Mouse (Mus musculus) kidney, embryonic 15.5 days (tissue): ENCODE data around the gene Cox19. TPM values are rescaled to one million over a fixed set of nuclear protein-coding genes. Genes with fewer than 3 reads are reported as not detected.
A peak's percentile ranks its signal among the peaks of the same experiment; 100 is the strongest.

ENCODE experiments used
- ATAC-seq: fragments of 200-750 bp; cut with Nextera tagmentation; replicated peaks from 2 replicates; pipeline ENCODE4 v1.8.0; 2017; ENCODE audit warnings: moderate TSS enrichment; ENCODE audit not compliant: low FRiP score
- H3K27ac ChIP-seq: fragments of 300-500 bp; sonication (generic); 2 replicates; pipeline ENCODE4 v1.5.1; 2015; ENCODE audit warnings: mild to moderate bottlenecking, inconsistent platforms
- H3K27me3 ChIP-seq: fragments of 300-500 bp; sonication (generic); 2 replicates; pipeline ENCODE4 v1.6.1; 2015; ENCODE audit warnings: inconsistent platforms
- H3K36me3 ChIP-seq: fragments of 300-500 bp; sonication (generic); 2 replicates; pipeline ENCODE4 v1.6.1; 2015; ENCODE audit warnings: inconsistent platforms
- H3K4me1 ChIP-seq: fragments of 300-500 bp; sonication (generic); 2 replicates; pipeline ENCODE4 v1.6.1; 2015; ENCODE audit warnings: inconsistent platforms
- H3K4me2 ChIP-seq: fragments of 300-500 bp; sonication (generic); 2 replicates; pipeline ENCODE4 v1.6.1; 2015; ENCODE audit warnings: moderate library complexity, mild to moderate bottlenecking, inconsistent platforms
- H3K4me3 ChIP-seq: fragments of 300-500 bp; sonication (generic); replicated peaks from 2 replicates; pipeline ENCODE4 v1.5.1; 2015; ENCODE audit warnings: mild to moderate bottlenecking, inconsistent platforms
- H3K9ac ChIP-seq: fragments of 300-500 bp; sonication (generic); 2 replicates; pipeline ENCODE4 v1.6.1; 2015; ENCODE audit warnings: mild to moderate bottlenecking, inconsistent platforms
- H3K9me3 ChIP-seq: fragments of 300-500 bp; sonication (generic); replicated peaks from 2 replicates; pipeline ENCODE4 v1.6.1; 2016; ENCODE audit warnings: inconsistent platforms
- WGBS: fragments of 180-500 bp; shearing (Covaris S2); methylation state at CpG from one replicate; pipeline ENCODE4 v1.1.7; 2015; ENCODE audit warnings: mixed read lengths; 5-methylcytosine and 5-hydroxymethylcytosine counted together
- polyA plus RNA-seq: library from polyadenylated mRNA; unstranded; fragments of >200 nt; fragmentation: Nextera tagmentation; extraction: Ambion mirVana; gene quantifications from 2 replicates; pipeline ENCODE4 v1.2.1, GENCODE M21; 2015

Gene Cox19
- polyA plus RNA-seq, 1 experiment from 2014 or later: 96.2 TPM

DNA sequence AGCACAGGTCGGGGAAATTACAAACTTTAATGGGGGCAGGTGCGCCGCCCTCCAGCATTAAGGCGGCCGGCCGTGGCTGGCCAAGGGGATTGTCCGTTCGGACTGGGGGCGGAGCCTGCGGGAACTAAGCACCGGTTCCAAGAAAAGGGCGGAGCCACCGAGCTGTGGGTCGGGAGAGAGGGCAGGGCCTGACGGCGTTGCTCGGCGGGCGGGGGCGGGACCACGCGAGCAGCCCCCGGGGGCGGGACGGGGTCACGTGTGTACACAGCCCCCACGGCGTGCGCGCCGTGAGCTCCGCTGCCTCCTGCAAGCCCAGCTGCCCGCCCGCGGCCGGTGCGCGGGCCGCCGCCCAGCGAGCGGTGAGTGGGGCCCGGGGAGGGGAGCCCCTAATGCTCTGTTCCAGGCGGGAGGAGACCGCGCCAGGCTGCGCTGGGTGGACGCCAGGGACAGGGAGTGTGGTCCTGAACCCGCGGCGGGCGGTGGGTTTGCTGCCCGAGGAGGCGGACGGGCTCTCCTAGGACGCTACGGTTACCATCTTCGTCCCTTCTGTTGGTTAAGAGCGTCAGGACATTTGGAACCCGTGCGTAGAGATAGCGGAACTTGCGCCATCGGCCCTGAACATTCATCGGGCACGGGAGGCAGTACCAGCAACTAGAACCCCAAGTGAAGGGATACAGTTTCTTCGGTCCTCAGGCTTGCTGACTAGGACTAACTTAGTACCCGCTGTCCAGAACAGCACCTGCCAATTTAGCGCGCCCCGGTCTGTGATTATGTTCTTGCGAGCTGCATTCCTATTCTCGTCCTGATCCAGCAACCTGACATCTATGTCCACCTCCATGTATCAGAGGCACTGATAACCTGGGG, 29.4 kb upstream of the Cox19 start:
- Histone ChIP-seq H3K4me1 (peaks cover 88% of the 10 kb centered on the region), H3K9ac (peak overlapping the region; percentile 68), H3K9me3 (no peaks in the 10 kb centered on the region), H3K4me2 (peak overlapping the region; percentile 93), H3K27ac (peak overlapping the region; percentile 93), H3K27me3 (no peaks in the 10 kb centered on the region), H3K36me3 (no peaks in the 10 kb centered on the region), H3K4me3 (peak overlapping the region; percentile 71)
- 2% methylated on average over 73 of the region's 73 CpGs for WGBS
- ATAC-seq: peak; percentile 87

DNA sequence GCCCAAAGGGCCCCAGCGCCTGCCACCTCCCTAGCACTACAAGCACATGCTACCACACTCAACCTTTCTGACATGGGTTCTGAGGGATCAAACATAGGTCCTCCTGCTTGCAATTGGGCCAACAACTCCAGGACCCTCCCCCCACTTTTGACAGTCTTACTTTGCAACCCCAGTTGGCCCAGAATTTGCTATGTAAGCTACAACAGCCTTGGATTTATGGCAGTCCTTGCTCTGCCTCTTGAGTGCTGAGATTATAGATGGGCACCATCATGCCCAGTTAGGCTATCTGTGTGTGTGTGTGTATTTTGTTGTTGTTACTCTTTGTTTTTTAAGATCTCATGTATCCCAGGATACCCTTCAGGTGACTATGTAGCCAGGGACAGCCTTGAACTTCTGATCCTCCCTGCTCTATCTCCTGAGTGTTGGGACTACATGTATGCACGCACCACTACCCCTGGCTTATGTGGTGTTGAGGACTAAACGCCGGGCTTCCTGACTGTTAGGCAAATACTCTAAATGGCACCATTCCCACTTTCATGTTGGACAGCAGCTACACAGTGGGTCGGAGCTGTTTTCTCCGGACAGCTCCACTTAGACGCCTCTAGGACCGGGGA, 28.7 kb upstream of the Cox19 start:
- H3K36me3 ChIP-seq: no peaks in the 10 kb centered on the region
- WGBS: 16% methylated on average over 8 of the region's 8 CpGs

DNA sequence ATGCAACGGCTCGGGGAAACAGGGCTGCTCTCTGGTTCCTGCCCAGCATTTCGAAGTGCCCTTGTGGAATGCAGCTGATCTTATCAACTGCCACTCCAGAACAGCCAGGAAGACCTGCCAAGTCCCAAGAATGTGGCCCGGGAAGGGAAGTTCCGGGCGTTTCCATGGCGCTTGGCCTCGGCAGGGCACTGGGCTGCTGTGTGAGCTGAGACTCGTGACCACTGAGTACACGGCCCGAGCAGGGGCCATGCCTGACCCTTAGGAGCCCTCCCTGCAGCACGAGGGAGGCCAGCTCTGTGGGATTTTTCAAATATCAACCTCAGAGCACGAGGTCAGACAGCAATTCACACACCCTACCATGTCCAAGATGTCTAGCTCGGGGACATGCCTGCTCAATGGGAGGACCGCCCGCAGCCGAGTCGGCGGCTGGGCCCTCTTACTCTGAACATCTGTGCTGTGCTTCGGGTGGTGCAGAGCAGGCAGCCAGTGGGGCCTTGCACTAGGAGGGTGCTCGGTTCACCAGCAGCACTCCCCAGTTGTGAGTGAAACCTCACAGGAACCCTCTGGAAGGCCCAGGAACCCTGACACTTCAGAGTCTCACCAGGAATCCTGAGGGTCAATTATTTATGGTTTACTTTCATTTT, 27.9 kb upstream of the Cox19 start:
- H3K27me3 ChIP-seq: no peaks in the 10 kb centered on the region
- H3K9ac ChIP-seq: no peak overlapping the region
- peak overlapping the region; percentile 93 for H3K27ac ChIP-seq
- ATAC-seq: peak; percentile 31; the same call in 1 of the 2 replicates
- 31% methylated on average over 21 of the region's 21 CpGs for WGBS
- H3K4me1 ChIP-seq: peaks cover 79% of the 10 kb centered on the region
- H3K4me2 ChIP-seq: peak overlapping the region; percentile 93; the same call in 1 of the 2 replicates
- no peak overlapping the region for H3K4me3 ChIP-seq
- H3K9me3 ChIP-seq: no peaks in the 10 kb centered on the region
- no peaks in the 10 kb centered on the region for H3K36me3 ChIP-seq

More for the DNA sequence above, 28.7 kb upstream of the Cox19 start:
- H3K27me3 ChIP-seq: no peaks in the 10 kb centered on the region
- H3K4me2 ChIP-seq: peak overlapping the region; percentile 93
- H3K27ac ChIP-seq: peak overlapping the region; percentile 93
- no peak overlapping the region for H3K9ac ChIP-seq
- ATAC-seq: no peak
- H3K4me3 ChIP-seq: peak overlapping the region; percentile 71
- peaks cover 80% of the 10 kb centered on the region for H3K4me1 ChIP-seq
- H3K9me3 ChIP-seq: no peaks in the 10 kb centered on the region

DNA sequence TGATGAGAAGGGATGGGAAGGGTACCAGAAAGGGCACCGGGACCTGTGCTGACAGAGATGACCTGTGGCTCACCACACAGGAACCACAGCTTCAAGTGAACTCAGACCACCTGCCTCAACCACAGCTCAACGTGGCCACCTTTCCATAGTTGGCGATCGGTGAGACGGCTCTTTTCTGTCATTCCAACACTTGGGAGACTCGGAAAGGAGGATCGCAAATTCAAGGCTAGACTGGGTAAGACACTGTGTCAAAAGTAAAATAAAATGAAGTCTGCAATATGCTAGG, 27.0 kb upstream of the Cox19 start:
- no peak for ATAC-seq
- Histone ChIP-seq H3K9ac (no peak overlapping the region), H3K27me3 (no peaks in the 10 kb centered on the region), H3K9me3 (no peaks in the 10 kb centered on the region), H3K4me1 (peaks cover 77% of the 10 kb centered on the region), H3K4me2 (no peak overlapping the region), H3K27ac (peak overlapping the region; percentile 93), H3K4me3 (no peak overlapping the region), H3K36me3 (no peaks in the 10 kb centered on the region)
- WGBS: 80% methylated on average over 7 of the region's 7 CpGs

DNA sequence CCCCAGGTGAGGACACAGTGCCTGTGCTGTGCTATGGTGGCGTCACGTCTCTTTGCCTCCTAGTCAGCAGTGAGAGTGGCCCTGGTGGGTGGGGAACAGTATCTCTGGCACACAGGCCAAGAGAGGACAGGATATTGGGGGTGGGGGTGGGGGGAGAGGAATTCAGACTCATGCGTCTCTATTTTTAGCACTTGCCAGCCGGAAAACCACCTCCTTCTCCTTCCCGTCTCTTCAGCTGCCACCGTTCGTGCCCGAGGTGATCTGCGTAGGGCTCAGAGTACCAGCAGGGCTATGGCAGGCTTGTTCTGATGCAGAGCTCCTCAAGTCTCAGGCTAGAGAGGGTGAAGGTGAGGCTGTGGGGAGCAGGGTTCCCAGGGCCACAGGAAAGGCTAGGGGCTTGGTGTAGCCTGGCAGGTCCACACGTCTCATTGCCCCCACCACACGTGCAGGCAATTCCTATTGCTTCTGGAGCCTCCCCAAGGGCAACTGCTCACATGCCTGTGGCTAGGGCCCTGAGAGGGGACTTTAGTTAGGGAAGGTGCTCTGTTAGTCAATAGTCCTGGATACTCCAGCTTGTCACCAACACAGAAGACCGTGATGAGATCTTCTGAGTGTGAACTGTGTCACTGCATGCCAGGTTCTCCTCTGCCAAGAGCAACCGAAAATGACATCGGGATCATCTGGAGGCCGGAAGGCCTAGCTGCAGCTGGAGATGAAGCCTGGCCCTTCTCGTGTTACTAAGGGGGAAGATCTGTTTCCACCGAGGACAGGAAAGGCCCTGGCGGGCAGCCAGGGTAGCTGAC, 26.5 kb upstream of the Cox19 start, which contains the start of gene Gpr146:
Gpr146 (plus strand) TSS at position 230 of the 803 bp plus-strand sequence.
- H3K4me2 ChIP-seq: no peak within 1 kb of the TSS
- H3K9me3 ChIP-seq: no peaks in the 10 kb centered on the region
- 45% methylated on average over 18 of the region's 18 CpGs for WGBS
- no peak within 1 kb of the TSS for H3K4me3 ChIP-seq
- no peaks in the 10 kb centered on the region for H3K36me3 ChIP-seq
- H3K9ac ChIP-seq: 0 out of 2 replicates have a peak within 1 kb of the TSS, but pooled peaks have one; percentile 11
- no peaks in the 10 kb centered on the region for H3K27me3 ChIP-seq
- H3K27ac ChIP-seq: peak within 1 kb of the TSS; percentile 93
- peaks cover 77% of the 10 kb centered on the region for H3K4me1 ChIP-seq
- no peak for ATAC-seq

DNA sequence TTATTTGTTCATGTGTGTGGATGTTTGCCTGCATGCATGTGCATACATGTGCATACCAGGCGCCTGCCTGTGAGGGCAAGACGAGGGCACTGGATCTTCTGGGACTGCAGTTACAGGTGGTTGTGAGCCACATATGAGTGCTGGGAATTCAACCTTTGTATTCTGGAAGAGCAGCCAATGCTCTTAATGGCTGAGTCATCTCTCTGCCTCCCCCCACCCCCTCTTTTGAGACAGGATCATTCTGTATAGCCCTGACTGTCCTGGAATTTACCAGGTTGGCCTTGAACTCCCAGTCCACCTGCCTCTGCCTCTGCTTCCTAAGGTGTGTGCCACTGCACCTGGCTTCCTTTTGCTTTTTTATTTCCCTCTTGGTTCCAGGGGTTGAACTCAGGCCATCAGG, 23.6 kb upstream of the Cox19 start:
- ATAC-seq: no peak
- WGBS: 90% methylated on average over 2 of the region's 2 CpGs
- no peak overlapping the region for H3K4me2 ChIP-seq
- H3K27me3 ChIP-seq: no peaks in the 10 kb centered on the region
- H3K36me3 ChIP-seq: no peaks in the 10 kb centered on the region
- H3K4me3 ChIP-seq: no peak overlapping the region
- 0 out of 2 replicates have a peak overlapping the region, but pooled peaks have one; percentile 10 for H3K27ac ChIP-seq
- no peak overlapping the region for H3K9ac ChIP-seq
- H3K9me3 ChIP-seq: no peaks in the 10 kb centered on the region
- H3K4me1 ChIP-seq: peaks cover 79% of the 10 kb centered on the region

DNA sequence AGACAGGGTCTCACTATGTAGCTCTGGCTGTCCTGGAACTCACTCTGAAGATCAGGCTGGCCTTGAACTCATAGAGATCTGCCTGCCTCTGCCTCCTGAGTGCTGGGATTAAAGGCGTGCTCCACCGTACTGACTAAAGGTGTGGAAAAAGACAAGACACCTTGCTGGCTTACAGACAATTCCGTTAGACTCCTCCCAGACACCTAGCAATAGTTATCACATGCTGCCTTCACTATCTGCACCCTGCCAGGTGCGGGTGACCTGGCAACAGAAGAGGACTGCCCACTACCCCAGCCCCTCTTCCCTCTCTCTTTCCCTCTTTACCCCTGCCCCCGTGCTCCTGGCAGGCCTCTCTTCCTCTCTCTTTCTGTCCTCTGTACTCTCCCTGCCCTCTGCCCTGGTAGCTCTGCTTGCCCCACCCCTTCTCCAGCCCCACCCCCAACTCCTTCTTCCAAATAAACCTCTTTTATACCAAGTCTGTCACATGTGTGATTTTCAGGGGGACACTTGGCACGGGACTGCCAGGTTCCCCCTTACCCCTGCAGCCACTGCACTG, 22.7 kb upstream of the Cox19 start:
- Histone ChIP-seq H3K4me2 (no peak overlapping the region), H3K27me3 (no peaks in the 10 kb centered on the region), H3K9me3 (no peaks in the 10 kb centered on the region), H3K4me3 (no peak overlapping the region), H3K9ac (no peak overlapping the region), H3K36me3 (no peaks in the 10 kb centered on the region), H3K4me1 (peaks cover 77% of the 10 kb centered on the region), H3K27ac (0 out of 2 replicates have a peak overlapping the region, but pooled peaks have one; percentile 10)
- no peak for ATAC-seq
- 82% methylated on average over 6 of the region's 6 CpGs for WGBS

DNA sequence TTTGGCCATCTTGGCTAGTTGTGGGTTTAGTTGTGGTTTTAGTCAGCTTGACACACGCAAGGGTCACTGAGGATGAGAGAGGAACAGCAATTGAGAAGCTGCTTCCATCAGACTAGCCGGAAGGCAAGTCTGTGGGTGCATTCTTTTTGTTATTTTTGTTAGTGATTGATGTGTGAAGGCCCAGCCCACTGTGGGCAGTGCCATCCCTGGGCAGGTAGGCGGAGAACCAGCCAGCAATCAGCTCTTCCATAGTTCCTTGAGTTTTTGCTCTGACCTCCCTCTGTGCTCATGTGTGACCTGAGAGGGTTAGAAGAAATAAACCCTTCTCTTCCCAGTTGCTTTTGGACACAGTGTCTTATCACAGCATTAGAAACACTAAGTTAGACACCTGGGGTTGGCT, 21.9 kb upstream of the Cox19 start:
- 78% methylated on average over 3 of the region's 3 CpGs for WGBS
- no peaks in the 10 kb centered on the region for H3K36me3 ChIP-seq
- no peak overlapping the region for H3K9ac ChIP-seq
- H3K4me3 ChIP-seq: no peak overlapping the region
- H3K4me1 ChIP-seq: peaks cover 74% of the 10 kb centered on the region
- H3K9me3 ChIP-seq: no peaks in the 10 kb centered on the region
- no peaks in the 10 kb centered on the region for H3K27me3 ChIP-seq
- no peak for ATAC-seq
- no peak overlapping the region for H3K4me2 ChIP-seq
- peak overlapping the region; percentile 83; the same call in 1 of the 2 replicates for H3K27ac ChIP-seq

DNA sequence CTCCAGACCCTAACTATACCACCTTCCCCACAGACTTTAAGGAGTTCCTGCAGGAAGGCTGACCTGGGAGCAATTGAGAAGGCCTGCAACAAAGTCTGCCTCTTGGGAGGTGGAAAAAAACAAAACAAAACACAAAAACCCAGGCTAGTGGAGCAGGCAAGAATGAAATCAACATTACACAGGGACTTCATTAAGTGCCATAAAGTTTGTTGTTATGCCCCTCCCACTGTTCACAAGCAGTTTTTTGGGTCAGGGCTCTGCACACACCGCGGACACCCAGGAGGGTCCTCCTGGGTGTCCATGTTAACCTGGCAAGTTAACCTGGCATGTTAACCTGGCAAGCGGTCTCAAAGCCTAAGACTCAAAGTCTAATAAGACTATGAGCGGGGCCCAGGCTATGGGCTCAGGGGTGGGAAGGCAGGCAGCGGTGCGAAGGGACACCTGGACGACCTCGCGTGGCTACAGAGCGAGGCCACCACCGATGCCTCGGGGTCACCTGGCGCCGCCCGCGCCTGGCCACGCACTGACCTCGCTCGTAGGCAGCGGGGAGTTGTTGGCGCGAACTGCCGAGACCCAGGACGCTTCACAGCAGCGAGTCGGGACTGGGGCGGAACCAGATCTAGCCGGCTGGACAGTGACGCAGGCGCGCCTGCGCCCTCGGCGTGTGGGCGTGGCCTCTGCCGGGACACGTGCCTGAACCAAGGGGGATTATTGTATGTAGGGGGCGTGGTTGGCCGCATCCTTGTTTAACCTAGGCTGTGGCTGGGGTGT, 20.6 kb upstream of the Cox19 start:
- under 1% methylated on average over 39 of the region's 39 CpGs for WGBS
- Histone ChIP-seq H3K36me3 (no peaks in the 10 kb centered on the region), H3K4me3 (peak overlapping the region; percentile 51), H3K9me3 (no peaks in the 10 kb centered on the region), H3K9ac (peak overlapping the region; percentile 68), H3K4me1 (peaks cover 61% of the 10 kb centered on the region), H3K27me3 (no peaks in the 10 kb centered on the region), H3K27ac (peak overlapping the region; percentile 83), H3K4me2 (peak overlapping the region; percentile 68)
- ATAC-seq: peak; percentile 92

DNA sequence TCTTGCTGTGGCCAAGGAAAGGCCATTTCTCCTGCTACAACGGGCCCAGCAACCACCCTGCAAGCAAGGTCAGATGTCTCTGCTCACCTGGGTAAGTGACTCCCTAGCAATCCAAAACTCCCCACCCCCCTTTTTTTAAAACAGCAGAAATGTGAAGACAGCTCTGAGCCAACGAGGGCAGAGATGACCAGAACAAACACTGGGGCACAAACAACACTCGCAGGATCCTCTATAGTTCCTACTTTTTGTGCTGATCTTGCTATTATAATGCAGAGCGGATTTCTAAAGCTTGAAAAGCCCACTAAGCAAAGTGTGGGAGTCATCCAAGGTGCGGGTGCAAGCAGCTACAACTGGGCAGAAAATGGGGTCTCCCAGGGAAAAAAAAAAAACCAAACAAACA, 19.9 kb upstream of the Cox19 start:
- Histone ChIP-seq H3K4me2 (peak overlapping the region; percentile 68), H3K4me3 (peak overlapping the region; percentile 51), H3K4me1 (peaks cover 58% of the 10 kb centered on the region), H3K9me3 (no peaks in the 10 kb centered on the region), H3K27ac (peak overlapping the region; percentile 83), H3K36me3 (no peaks in the 10 kb centered on the region), H3K27me3 (no peaks in the 10 kb centered on the region), H3K9ac (peak overlapping the region; percentile 68)
- ATAC-seq: no peak
- 54% methylated on average over 5 of the region's 5 CpGs for WGBS

DNA sequence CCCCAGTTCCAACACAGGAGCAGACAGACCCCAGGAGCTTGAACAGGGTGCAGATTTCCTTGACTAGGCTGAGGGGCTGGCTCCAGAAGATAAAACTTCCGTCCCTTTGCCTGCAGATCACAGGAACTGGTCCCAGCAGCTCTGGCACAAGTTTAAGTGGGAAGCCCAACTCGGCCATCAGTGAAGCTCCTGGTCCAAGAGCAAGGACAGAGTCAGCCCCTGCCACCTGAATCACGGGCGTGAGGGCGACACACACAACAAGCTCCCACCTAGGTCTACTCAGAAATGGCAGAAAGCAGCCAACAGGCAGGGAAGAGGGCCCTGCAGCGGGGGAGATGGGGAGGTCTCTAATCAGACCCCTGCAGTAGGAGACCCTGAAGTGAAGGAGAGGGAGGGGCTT, 19.1 kb upstream of the Cox19 start:
- Histone ChIP-seq H3K9ac (no peak overlapping the region), H3K4me3 (no peak overlapping the region), H3K27me3 (no peaks in the 10 kb centered on the region), H3K36me3 (no peaks in the 10 kb centered on the region), H3K4me1 (peaks cover 59% of the 10 kb centered on the region), H3K9me3 (no peaks in the 10 kb centered on the region), H3K4me2 (no peak overlapping the region), H3K27ac (no peak overlapping the region)
- 85% methylated on average over 6 of the region's 6 CpGs for WGBS
- ATAC-seq: no peak
